Mouse (Mus musculus): ENCODE results near the gene Fkbp14. TPM values are rescaled to one million over a fixed set of nuclear protein-coding genes. Genes with fewer than 3 reads are reported as not detected.

Gene Fkbp14
- total and polyA plus RNA-seq, 3 experiments = 5.4 to 10.7 (median 7.6) TPM

- Histone ChIP-seq H3K27ac (no peak overlapping the region), H3K4me1 (ENCODE audit: control insufficient read depth, insufficient read depth, low read length) (peaks cover 2% of the 10 kb centered on the region), H3K4me3 (no peak overlapping the region), H3K36me3 (ENCODE audit: control insufficient read depth, insufficient read depth, low read length) (no peaks in the 10 kb centered on the region), H3K9ac (ENCODE audit: low read depth, low read length) (no peak overlapping the region), H3K79me2 (replicated peaks; ENCODE audit: control insufficient read depth, insufficient read depth, low read length) (no peaks in the 10 kb centered on the region), H3K27me3 (ENCODE audit: control insufficient read depth, insufficient read depth, low read length) (no peaks in the 10 kb centered on the region)
- intact Hi-C loops (cut with DNase I) = no loop called here
- WGBS = 73% methylated on average over 8 of the region's 8 CpGs
- DNase-seq = no peak
- TF ChIP-seq POLR2A (IDR thresholded peaks at IDR 0.05; ENCODE audit: insufficient read depth, low read depth, low read length) (no peak), CTCF (IDR thresholded peaks at IDR 0.05) (no peak), EP300 (IDR thresholded peaks at IDR 0.05; ENCODE audit: insufficient read depth, low read depth, low read length) (no peak)
Observed at GRCm38 (mm10) chr6:54528666-54529065, 68.4 kb downstream of the Fkbp14 start.

Other genes with a start within 250 kb of the Fkbp14 start
- gene Wipf3, start 167.7 kb downstream of the Fkbp14 start, total RNA-seq (2021) = 10 to 100 TPM; 26.3 to 47.2 TPM
- gene Wipf3, start 167.7 kb downstream of the Fkbp14 start, polyA plus RNA-seq (2012; rRNA removed) = 12.2 and 14.0 TPM in 2 replicates
- gene Scrn1, start 30.8 kb downstream of the Fkbp14 start, total RNA-seq (2021) = 1 to 10 TPM; 6.1 to 7.4 TPM
- gene Scrn1, start 30.8 kb downstream of the Fkbp14 start, polyA plus RNA-seq (2012; rRNA removed) = 6.8 and 14.1 TPM in 2 replicates
- gene Plekha8, start 2.2 kb downstream of the Fkbp14 start, total RNA-seq (2021) = 1 to 10 TPM; 9.0 to 9.7 TPM
- 2.6 and 5.4 TPM in 2 replicates for gene Plekha8, start 2.2 kb downstream of the Fkbp14 start, polyA plus RNA-seq (2012; rRNA removed)
- gene Mturn, start 84.3 kb upstream of the Fkbp14 start, total RNA-seq (2021) = 10 to 100 TPM; 11.0 to 16.3 TPM
- 5.4 and 8.8 TPM in 2 replicates for gene Mturn, start 84.3 kb upstream of the Fkbp14 start, polyA plus RNA-seq (2012; rRNA removed)
- 10 to 100 TPM; 12.1 to 22.1 TPM for gene Znrf2, start 219.6 kb upstream of the Fkbp14 start, total RNA-seq (2021)
- 5.4 and 9.8 TPM in 2 replicates for gene Znrf2, start 219.6 kb upstream of the Fkbp14 start, polyA plus RNA-seq (2012; rRNA removed)